Mouse (Mus musculus) CD4-positive, CD25-positive, alpha-beta regulatory T cell, adult 2 months (primary cell): ENCODE results near the gene Usp35.

Experiments
- DNase-seq: peaks from one replicate; pipeline ENCODE4 v3.0.0-alpha.2; 2012; ENCODE audit warnings: low read depth, low spot score

The Usp35 gene

GRCm38 (mm10) chr7:97314646-97315045 is 17.2 kb downstream of the Usp35 start:
- DNase-seq, result no peak

- DNase-seq, result no peak
Measured at GRCm38 (mm10) chr7:97313364-97313995, 18.3 kb downstream of the Usp35 start.

DNA sequence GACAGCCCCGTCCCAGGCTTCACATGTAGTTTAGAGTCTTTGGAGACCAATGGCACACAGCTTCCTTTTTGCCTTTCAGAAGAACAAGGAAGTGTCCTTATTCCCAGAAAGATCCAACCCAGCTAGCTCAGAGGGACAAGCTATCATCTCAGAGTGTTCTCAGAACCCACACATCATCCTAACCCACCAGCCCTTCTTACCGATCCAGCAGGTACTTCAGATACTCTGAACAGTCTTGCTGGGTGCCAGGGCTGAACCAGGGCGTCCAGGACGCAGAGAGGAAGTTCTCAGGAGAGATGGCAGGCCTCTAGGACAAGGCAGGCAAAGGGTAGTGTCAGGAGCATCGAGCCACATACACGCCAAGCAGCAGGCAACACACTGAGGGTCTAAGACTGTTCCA is 19.0 kb downstream of the Usp35 start:
- no peak for DNase-seq

GRCm38 (mm10) chr7:97312196-97312595 is 19.6 kb downstream of the Usp35 start:
- DNase-seq, result no peak

DNA sequence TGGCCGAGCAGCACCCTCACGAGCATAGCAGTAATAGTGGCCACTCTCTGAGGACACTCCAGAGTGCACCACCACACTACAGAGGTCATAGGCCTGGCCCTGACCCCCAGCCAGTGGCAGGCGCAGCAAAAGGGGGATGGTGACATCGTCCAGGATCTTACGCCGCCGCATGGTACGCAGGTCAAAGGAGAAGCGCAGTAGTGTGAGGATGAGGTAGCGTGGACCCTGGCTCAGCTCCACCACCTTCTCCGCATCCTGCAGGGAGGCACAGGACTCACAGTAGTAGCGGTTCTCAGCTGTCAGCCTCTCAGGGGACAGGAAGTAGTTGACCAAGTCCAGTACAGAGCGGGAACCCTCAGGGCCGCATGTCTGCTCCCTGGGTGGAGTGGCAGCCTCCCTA is 20.2 kb downstream of the Usp35 start:
- DNase-seq, result no peak

DNA sequence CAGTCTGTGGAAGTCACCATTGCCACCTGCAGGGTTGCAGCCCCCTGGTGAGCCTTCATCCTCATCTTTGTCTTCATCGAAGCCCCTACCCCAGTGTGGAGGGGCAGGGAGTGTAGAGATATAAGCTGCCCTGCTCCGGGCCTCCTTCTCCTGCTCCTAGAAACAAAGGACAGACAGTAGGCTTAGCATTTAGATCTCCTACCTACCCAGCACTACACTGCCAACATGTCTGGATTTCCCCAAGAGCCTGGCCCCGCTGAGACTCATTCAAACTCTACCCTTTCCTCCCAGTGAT is 21.5 kb downstream of the Usp35 start:
- DNase-seq, result no peak

- DNase-seq, result no peak
Measured at GRCm38 (mm10) chr7:97309461-97310340, 22.1 kb downstream of the Usp35 start.

DNA sequence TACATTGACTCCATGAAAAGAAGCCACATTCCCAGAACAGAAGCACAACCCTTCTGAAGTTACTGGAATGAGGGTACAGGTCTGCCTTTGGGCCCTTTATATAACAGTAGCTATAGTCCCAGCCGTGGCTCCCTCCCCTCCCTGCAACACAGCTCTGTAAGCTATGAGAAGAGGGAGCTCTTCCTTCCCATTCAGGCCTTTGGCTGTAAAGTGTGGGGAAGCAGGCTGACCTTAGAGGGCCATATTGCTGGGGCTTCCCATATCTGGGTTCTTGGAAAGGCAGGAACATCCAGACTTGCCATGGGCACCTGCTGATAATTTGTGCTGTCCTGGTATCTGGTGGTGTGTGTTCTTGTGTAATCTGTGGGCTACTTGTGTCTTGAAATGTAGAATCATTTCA is 24.3 kb downstream of the Usp35 start:
- DNase-seq, result no peak

DNA sequence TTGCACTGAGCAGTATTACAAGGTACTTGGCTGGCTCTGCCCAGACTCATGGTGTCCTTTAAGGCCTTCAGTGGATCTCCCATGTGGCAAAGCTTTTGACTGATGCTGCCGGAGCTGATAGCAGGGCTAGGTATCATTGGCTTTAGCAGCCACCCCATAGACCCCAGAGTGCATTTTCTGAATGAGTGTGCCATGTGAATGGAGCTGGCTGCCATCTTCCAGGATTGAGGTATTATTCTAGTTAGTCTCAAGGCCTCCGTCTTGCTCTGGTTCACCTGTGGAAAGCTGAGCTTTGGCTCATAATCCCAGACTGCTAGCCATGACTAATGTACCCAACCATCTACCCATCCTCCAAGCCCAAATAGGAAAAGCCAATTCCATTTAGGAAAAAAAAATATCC is 25.0 kb downstream of the Usp35 start:
- DNase-seq, result no peak

DNA sequence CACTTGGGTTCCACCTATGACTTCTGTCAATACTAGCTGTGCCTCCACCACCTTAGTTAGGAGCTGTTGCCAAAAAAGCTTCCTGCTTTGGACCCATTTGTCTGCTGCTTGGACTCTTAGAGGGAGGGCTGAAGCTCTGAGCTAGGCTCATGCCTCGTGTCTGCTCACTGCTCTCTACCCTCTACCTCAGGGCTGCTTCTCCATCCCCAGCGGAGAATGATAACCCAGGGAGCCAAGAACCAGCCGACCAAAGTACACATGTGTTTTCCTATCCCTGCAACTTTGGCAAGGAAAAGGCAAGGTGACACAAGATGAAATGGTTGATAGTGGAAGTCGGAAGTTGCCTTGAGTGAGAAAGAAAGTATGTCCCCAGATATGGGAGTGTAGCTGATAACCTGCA is 26.6 kb downstream of the Usp35 start:
- DNase-seq, result no peak

- DNase-seq, result no peak
Measured at GRCm38 (mm10) chr7:97304471-97304870, 27.3 kb downstream of the Usp35 start.

GRCm38 (mm10) chr7:97303614-97304013 is 28.2 kb downstream of the Usp35 start:
- no peak for DNase-seq

- DNase-seq, result no peak
Measured at GRCm38 (mm10) chr7:97302876-97303275, 28.9 kb downstream of the Usp35 start.

- no peak for DNase-seq
Measured at GRCm38 (mm10) chr7:97302261-97302660, 29.6 kb downstream of the Usp35 start.

GRCm38 (mm10) chr7:97301321-97301720 is 30.5 kb downstream of the Usp35 start:
- DNase-seq, result no peak

GRCm38 (mm10) chr7:97300914-97301313 is 30.9 kb downstream of the Usp35 start:
- DNase-seq, result no peak

- no peak for DNase-seq
Measured at GRCm38 (mm10) chr7:97298943-97299342, 32.9 kb downstream of the Usp35 start.

DNA sequence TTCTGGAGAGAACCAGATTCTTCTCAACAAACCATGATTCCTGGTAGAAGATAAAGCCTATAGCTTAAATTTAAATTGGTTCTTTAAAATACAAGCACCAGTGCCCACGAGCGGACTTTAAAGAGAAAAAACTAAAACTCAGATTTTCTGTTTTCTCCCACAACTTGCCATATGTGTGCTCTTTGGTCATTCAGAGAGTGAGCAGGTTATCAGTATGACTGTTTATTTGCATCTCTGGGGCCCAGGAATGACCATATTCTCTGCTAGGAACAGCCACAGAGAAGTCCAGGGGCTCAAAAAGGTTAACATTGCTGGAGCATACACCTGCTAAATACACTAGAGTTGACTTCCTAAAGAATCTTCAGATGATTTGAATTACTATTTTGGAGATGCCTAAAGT is 33.5 kb downstream of the Usp35 start:
- no peak for DNase-seq

- DNase-seq, result peak; percentile 72
Measured at GRCm38 (mm10) chr7:97297466-97297865, 34.4 kb downstream of the Usp35 start.

DNA sequence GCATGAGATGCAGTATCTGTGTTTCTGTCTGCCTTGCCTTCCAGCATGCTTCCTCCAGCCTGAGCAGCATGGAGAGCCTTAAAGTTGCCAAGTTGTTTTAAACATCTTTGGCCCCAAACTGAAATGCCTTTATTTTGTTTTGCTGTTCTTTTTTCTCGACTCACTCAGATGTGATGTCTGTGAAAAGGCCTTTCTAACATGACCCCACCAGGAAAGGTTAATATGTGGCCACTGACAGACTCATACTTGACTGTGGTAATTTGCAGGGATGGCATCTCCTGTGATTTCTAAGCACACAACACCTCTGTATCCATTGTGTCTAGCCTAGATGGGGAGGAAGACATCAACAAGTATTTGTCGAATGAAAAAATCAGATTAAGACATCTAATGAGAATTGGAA is 34.8 kb downstream of the Usp35 start:
- no peak for DNase-seq

DNA sequence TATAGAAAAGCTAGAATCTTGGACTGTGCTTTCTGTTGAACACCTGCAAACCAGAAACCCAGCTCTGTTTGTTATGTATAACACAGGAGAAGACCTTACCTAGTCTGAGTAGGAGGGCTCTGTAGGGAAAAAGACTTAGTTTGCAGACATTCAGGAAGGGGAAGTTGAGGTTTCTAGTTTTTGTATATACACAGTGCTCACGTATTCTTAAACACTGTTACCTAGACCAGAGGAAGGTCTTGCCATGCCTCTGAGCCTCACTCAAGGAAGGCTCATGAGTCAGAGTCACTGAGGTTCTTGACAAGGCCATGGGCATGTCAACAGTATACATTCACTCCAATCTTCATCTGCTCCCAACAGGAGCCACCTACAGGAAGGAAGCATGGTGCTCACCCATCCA is 60.8 kb downstream of the Usp35 start:
- DNase-seq, result no peak

DNA sequence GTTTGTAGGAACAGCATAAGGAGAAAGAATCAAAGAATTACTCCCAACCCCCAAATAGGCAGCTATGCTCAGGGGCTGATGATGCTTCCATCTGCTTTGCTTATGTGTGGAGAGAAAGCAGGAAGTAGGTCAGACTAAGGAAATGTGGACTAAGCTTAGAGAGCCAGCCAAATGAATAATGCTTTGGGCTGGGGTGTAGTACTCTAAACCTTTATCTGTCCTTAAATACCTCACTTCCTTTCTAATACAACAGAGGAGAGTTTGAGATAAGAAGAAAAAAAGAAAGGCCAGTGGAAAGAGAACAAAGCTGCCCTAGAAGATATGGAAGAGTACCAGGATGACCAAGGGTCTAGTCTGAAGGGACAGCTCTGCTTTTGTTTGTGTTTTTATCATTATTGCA is 61.5 kb downstream of the Usp35 start:
- DNase-seq, result no peak

- DNase-seq, result no peak
Measured at GRCm38 (mm10) chr7:97262541-97262940, 69.3 kb downstream of the Usp35 start.
